Mouse (Mus musculus): ENCODE measurements around the gene Mmab.

GRCm38 (mm10) chr5:114407810-114408209, 36.0 kb downstream of the Mmab start:
- TF ChIP-seq CTCF (IDR thresholded peaks at IDR 0.05; ENCODE audit: control insufficient read depth, insufficient read depth, insufficient replicate concordance, low read depth, low read length) (no peak), POLR2A (IDR thresholded peaks at IDR 0.05; ENCODE audit: control insufficient read depth, low read depth, low read length) (no peak)
